Mouse (Mus musculus) ES-E14 (cell line): ENCODE data around the gene Islr. TPM values are rescaled to one million over a fixed set of nuclear protein-coding genes. Genes with fewer than 3 reads are reported as not detected.

Experiments
- DNase-seq: peaks from one replicate; pipeline ENCODE4 v3.0.0-alpha.2; 2013; ENCODE audit warnings: low read depth, low spot score
- H3K27ac ChIP-seq: 2 replicates; pipeline ENCODE4 v1.5.1; 2012; ENCODE audit warnings: low read depth, mild to moderate bottlenecking, low read length, moderate library complexity, mixed read lengths; ENCODE audit not compliant: poor library complexity, insufficient read depth, severe bottlenecking
- H3K36me3 ChIP-seq: 2 replicates; pipeline ENCODE4 v1.6.1; 2012; ENCODE audit warnings: mild to moderate bottlenecking, low read length, moderate library complexity, mixed read lengths; ENCODE audit not compliant: control insufficient read depth, poor library complexity, insufficient read depth, severe bottlenecking
- H3K4me1 ChIP-seq, 2 experiments: fragments of 150-350 bp in 1 of 2; sonication (generic) in 1 of 2; 2 replicates each; pipeline ENCODE4 v1.6.1; 2012; ENCODE audit warnings: low read length in 2 of 2, mild to moderate bottlenecking in 1 of 2, mixed read lengths in 1 of 2; ENCODE audit not compliant: control insufficient read depth in 2 of 2, insufficient read depth in 2 of 2, poor library complexity in 1 of 2
- H3K4me3 ChIP-seq, 2 experiments: fragments of 150-350 bp in 1 of 2; sonication (generic) in 1 of 2; 2 replicates each; pipeline ENCODE4 v1.5.1; 2012; ENCODE audit warnings: low read length in 2 of 2, low read depth in 1 of 2, mild to moderate bottlenecking in 1 of 2, mixed read lengths in 1 of 2; ENCODE audit not compliant: insufficient read depth in 1 of 2, poor library complexity in 1 of 2, severe bottlenecking in 1 of 2
- H3K9ac ChIP-seq: 2 replicates; pipeline ENCODE4 v1.6.1; 2012; ENCODE audit warnings: low read depth, mild to moderate bottlenecking, low read length, mixed read lengths; ENCODE audit not compliant: poor library complexity, insufficient read depth, severe bottlenecking
- H3K9me3 ChIP-seq: fragments of 150-350 bp; sonication (generic); 2 replicates; pipeline ENCODE4 v1.6.1; 2012; ENCODE audit warnings: low read depth, mild to moderate bottlenecking, low read length; ENCODE audit not compliant: control insufficient read depth, insufficient read depth
- CHD2 ChIP-seq: IDR thresholded peaks from 2 replicates; pipeline ENCODE4 v1.6.1; 2014; ENCODE audit warnings: mild to moderate bottlenecking, low read depth, low read length, inconsistent platforms
- HCFC1 ChIP-seq: IDR thresholded peaks from 2 replicates; pipeline ENCODE4 v1.6.1; 2012; ENCODE audit warnings: low read length, inconsistent platforms, borderline replicate concordance; ENCODE audit not compliant: insufficient read depth
- MAFK ChIP-seq: IDR thresholded peaks from 2 replicates; pipeline ENCODE4 v1.6.1; 2014; ENCODE audit warnings: mild to moderate bottlenecking, low read depth, low read length, inconsistent platforms; ENCODE audit not compliant: insufficient read depth
- ZC3H11A ChIP-seq: IDR thresholded peaks from 2 replicates; pipeline ENCODE4 v1.6.1; 2012; ENCODE audit warnings: low read depth, mild to moderate bottlenecking, inconsistent platforms, low read length, borderline replicate concordance
- ZNF384 ChIP-seq: IDR thresholded peaks from 2 replicates; pipeline ENCODE4 v1.6.1; 2012; ENCODE audit warnings: low read depth, low read length, inconsistent platforms
- in situ Hi-C, 2 experiments: fragments of 600-800 bp; cut with MboI; formaldehyde crosslinking; loops; one replicate each; pipeline ENCODE4 v1.15.1; 2025; ENCODE audit warnings: low sequenced_read_pairs in 2 of 2, inconsistent platforms in 1 of 2; ENCODE audit not compliant: unreplicated experiment in 2 of 2
- total RNA-seq: library from RNA; depleted of rRNA; stranded (reverse); fragments of 300-350 nt; gene quantifications from 2 replicates; pipeline ENCODE4 v1.2.3, GENCODE M21; 2012; rRNA removed

Gene Islr
- total RNA-seq, 1 experiment, result 0.22 TPM

GRCm38 (mm10) chr9:58112866-58113278 is 91.2 kb downstream of the Islr start:
- Histone ChIP-seq H3K27ac (no peak overlapping the region), H3K4me1 (peaks cover 6 to 32% of the 10 kb centered on the region in 2 experiments), H3K36me3 (no peaks in the 10 kb centered on the region), H3K4me3 (peak overlapping the region; percentile 54 to 69), H3K9me3 (no peaks in the 10 kb centered on the region), H3K9ac (no peak overlapping the region)
- TF ChIP-seq MAFK (no peak), HCFC1 (no peak), ZC3H11A (no peak), CHD2 (no peak), ZNF384 (no peak)
- in situ Hi-C loops, result no loop called here
- no peak for DNase-seq

- H3K27ac ChIP-seq, result no peak overlapping the region
- no peak overlapping the region for H3K4me3 ChIP-seq
Measured at GRCm38 (mm10) chr9:58112321-58112751, 91.8 kb downstream of the Islr start.

GRCm38 (mm10) chr9:58111431-58111830 is 92.7 kb downstream of the Islr start:
- H3K27ac ChIP-seq, result no peak overlapping the region
- no peaks in the 10 kb centered on the region for H3K36me3 ChIP-seq
- no peak for DNase-seq
- in situ Hi-C loops, result no loop called here
- H3K4me1 ChIP-seq, result peaks cover 6 to 32% of the 10 kb centered on the region in 2 experiments
- H3K4me3 ChIP-seq, result no peak overlapping the region
- no peaks in the 10 kb centered on the region for H3K9me3 ChIP-seq
- no peak overlapping the region for H3K9ac ChIP-seq
- TF ChIP-seq MAFK (no peak), CHD2 (no peak), HCFC1 (no peak), ZNF384 (no peak), ZC3H11A (no peak)

More at GRCm38 (mm10) chr9:58112321-58112751, 91.8 kb downstream of the Islr start:
- peaks cover 6 to 32% of the 10 kb centered on the region in 2 experiments for H3K4me1 ChIP-seq
- in situ Hi-C loops, result no loop called here
- no peaks in the 10 kb centered on the region for H3K36me3 ChIP-seq
- TF ChIP-seq MAFK (no peak), CHD2 (no peak), ZNF384 (no peak), ZC3H11A (no peak), HCFC1 (no peak)
- DNase-seq, result no peak
- no peaks in the 10 kb centered on the region for H3K9me3 ChIP-seq
- H3K9ac ChIP-seq, result no peak overlapping the region

GRCm38 (mm10) chr9:58110787-58111186 is 93.3 kb downstream of the Islr start:
- in situ Hi-C loops, result no loop called here
- TF ChIP-seq ZNF384, result no peak
- TF ChIP-seq HCFC1, result no peak
- no peak for TF ChIP-seq ZC3H11A
- no peak for TF ChIP-seq CHD2
- no peak for TF ChIP-seq MAFK
- no peak overlapping the region for H3K27ac ChIP-seq

GRCm38 (mm10) chr9:58107494-58107893 is 96.6 kb downstream of the Islr start:
- Histone ChIP-seq H3K4me3 (no peak overlapping the region), H3K27ac (no peak overlapping the region; the same call in 1 of the 2 replicates), H3K4me1 (peaks cover 0 to 11% of the 10 kb centered on the region in 2 experiments; a peak in 2 of 4 replicates), H3K9me3 (no peaks in the 10 kb centered on the region), H3K9ac (no peak overlapping the region), H3K36me3 (no peaks in the 10 kb centered on the region)
- no peak for DNase-seq
- no peak for TF ChIP-seq ZC3H11A
- TF ChIP-seq HCFC1, result no peak
- no peak for TF ChIP-seq ZNF384
- no peak for TF ChIP-seq MAFK
- no peak for TF ChIP-seq CHD2
- in situ Hi-C loops, result no loop called here

More at GRCm38 (mm10) chr9:58110787-58111186, 93.3 kb downstream of the Islr start:
- H3K9me3 ChIP-seq, result no peaks in the 10 kb centered on the region
- H3K4me1 ChIP-seq, result peaks cover 6 to 25% of the 10 kb centered on the region in 2 experiments
- DNase-seq, result no peak
- H3K36me3 ChIP-seq, result no peaks in the 10 kb centered on the region
- no peak overlapping the region for H3K9ac ChIP-seq
- H3K4me3 ChIP-seq, result no peak overlapping the region

Other genes with a start within 250 kb of the Islr start
- gene Cyp11a1, start 197.9 kb downstream of the Islr start, total RNA-seq, result 1.7 and 3.0 TPM in 2 replicates
- 3.1 and 4.5 TPM in 2 replicates for gene Stra6, start 140.5 kb downstream of the Islr start, total RNA-seq
- gene Ccdc33, start 85.5 kb downstream of the Islr start, total RNA-seq, result 0.13 and 0.95 TPM in 2 replicates
- gene Islr2, start within 50 bp of the Islr start, total RNA-seq, result 7.8 and 12.8 TPM in 2 replicates
- gene Pml, start 45.5 kb upstream of the Islr start, total RNA-seq, result 72.6 and 112 TPM in 2 replicates
- gene Stoml1, start 48.9 kb upstream of the Islr start, total RNA-seq, result 51.7 and 95.7 TPM in 2 replicates
- 6.2 and 8.4 TPM in 2 replicates for gene Loxl1, start 108.9 kb upstream of the Islr start, total RNA-seq
- gene Tbc1d21, start 166.1 kb upstream of the Islr start, total RNA-seq, result not detected in 2 replicates